Mouse (Mus musculus) liver, embryonic 16.5 days (tissue): ENCODE measurements at regions not wholly inside any gene's neighbourhood (a gene's known extent, or its start where the extent isn't known, plus 50 kb on each side); places are given as distances from the start of the nearest gene placed in this dataset.

Experiments
- ATAC-seq: fragments of 200-750 bp; cut with Nextera tagmentation; 2 replicates; pipeline ENCODE4 v1.8.0; 2017; ENCODE audit warnings: low read depth, mild to moderate bottlenecking, moderate number of reproducible peaks, moderate library complexity
- H3K27ac ChIP-seq: fragments of 300-500 bp; sonication (generic); 2 replicates; pipeline ENCODE4 v1.5.1; 2014; ENCODE audit warnings: mild to moderate bottlenecking, low read length
- H3K27me3 ChIP-seq: fragments of 300-500 bp; sonication (generic); 2 replicates; pipeline ENCODE4 v1.6.1; 2014; ENCODE audit warnings: low read depth, low read length, mixed read lengths; ENCODE audit not compliant: control insufficient read depth, insufficient read depth
- H3K36me3 ChIP-seq: fragments of 300-500 bp; sonication (generic); 2 replicates; pipeline ENCODE4 v1.6.1; 2014; ENCODE audit warnings: mild to moderate bottlenecking; ENCODE audit not compliant: control insufficient read depth, insufficient read depth
- H3K4me1 ChIP-seq: fragments of 300-500 bp; sonication (generic); 2 replicates; pipeline ENCODE4 v1.6.1; 2014; ENCODE audit warnings: low read depth, low read length, mixed read lengths; ENCODE audit not compliant: control insufficient read depth
- H3K4me2 ChIP-seq: fragments of 300-500 bp; sonication (generic); 2 replicates; pipeline ENCODE4 v1.6.1; 2014; ENCODE audit warnings: low read depth, low read length, mixed read lengths
- H3K4me3 ChIP-seq: fragments of 300-500 bp; sonication (generic); 2 replicates; pipeline ENCODE4 v1.5.1; 2014; ENCODE audit warnings: low read depth, mild to moderate bottlenecking, low read length
- H3K9ac ChIP-seq: fragments of 300-500 bp; sonication (generic); 2 replicates; pipeline ENCODE4 v1.6.1; 2014; ENCODE audit warnings: low read depth, low read length
- H3K9me3 ChIP-seq: fragments of 300-500 bp; sonication (generic); replicated peaks from 2 replicates; pipeline ENCODE4 v1.6.1; 2016; ENCODE audit warnings: low read length; ENCODE audit not compliant: control insufficient read depth
- WGBS: fragments of 180-500 bp; shearing (Covaris S2); extraction: QIAGEN DNeasy Blood & Tissue Kit; methylation state at CpG from one replicate; pipeline ENCODE4 v1.1.7; 2014; ENCODE audit not compliant: insufficient replicate concordance; 5-methylcytosine and 5-hydroxymethylcytosine counted together

DNA sequence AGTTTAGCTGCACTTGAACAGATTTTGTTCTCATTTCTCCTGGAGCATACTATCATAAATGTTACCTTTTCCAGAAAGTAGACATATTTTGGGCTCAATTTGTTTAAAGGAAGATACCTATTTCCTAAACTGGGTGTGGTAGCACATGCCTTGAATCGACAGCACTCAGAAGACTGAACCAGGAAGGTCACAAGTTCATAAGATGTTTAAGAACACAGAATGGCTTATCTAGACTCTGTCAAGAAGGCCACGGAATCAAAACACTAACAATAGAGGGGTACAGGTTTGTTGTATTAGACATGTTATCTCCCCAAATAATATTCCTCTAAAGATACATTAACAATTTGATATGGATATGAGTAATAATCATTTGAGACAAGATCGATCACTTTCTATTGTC lies 64.4 kb upstream of the Atp2b1 start:
- no peak overlapping the region for H3K4me2 ChIP-seq
- no peak for ATAC-seq
- H3K27ac ChIP-seq: no peak overlapping the region
- H3K9ac ChIP-seq: no peak overlapping the region
- H3K9me3 ChIP-seq: no peaks in the 10 kb centered on the region
- no peaks in the 10 kb centered on the region for H3K36me3 ChIP-seq
- no peaks in the 10 kb centered on the region for H3K4me1 ChIP-seq
- 54% methylated on average over 3 of the region's 3 CpGs for WGBS
- no peaks in the 10 kb centered on the region for H3K27me3 ChIP-seq
- H3K4me3 ChIP-seq: no peak overlapping the region

GRCm38 (mm10) chr10:98857395-98857794 lies 56.8 kb upstream of the Atp2b1 start:
- H3K9ac ChIP-seq: no peak overlapping the region
- no peak for ATAC-seq
- H3K36me3 ChIP-seq: no peaks in the 10 kb centered on the region
- H3K27me3 ChIP-seq: no peaks in the 10 kb centered on the region
- no peak overlapping the region for H3K4me3 ChIP-seq
- H3K27ac ChIP-seq: no peak overlapping the region
- H3K9me3 ChIP-seq: no peaks in the 10 kb centered on the region
- H3K4me1 ChIP-seq: no peaks in the 10 kb centered on the region
- WGBS: 26% methylated on average over 3 of the region's 3 CpGs
- no peak overlapping the region for H3K4me2 ChIP-seq

DNA sequence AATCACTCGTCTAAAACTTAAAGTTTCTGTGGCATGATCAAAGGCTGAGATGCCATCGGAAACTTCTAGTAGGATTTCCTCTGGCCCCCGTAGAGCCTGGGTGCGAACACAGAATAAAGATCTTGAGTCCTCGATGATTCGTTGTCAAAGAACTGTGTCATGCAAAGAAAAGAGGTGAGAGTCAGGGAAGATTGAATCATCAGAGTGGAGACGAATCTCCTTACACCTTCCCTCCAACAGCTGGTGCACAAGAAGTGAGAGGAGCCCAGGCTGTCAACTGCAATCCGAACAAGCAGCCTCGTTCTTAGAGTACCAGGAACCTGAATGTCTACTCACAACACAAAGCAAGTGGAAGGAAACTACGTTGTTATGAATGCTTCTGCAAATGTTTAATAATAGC lies 52.7 kb upstream of the Atp2b1 start:
- Histone ChIP-seq H3K4me3 (no peak overlapping the region), H3K36me3 (no peaks in the 10 kb centered on the region), H3K9me3 (no peaks in the 10 kb centered on the region), H3K4me1 (no peaks in the 10 kb centered on the region; the same call in 1 of the 2 replicates), H3K27ac (no peak overlapping the region), H3K4me2 (no peak overlapping the region), H3K27me3 (no peaks in the 10 kb centered on the region), H3K9ac (no peak overlapping the region)
- no peak for ATAC-seq
- 76% methylated on average over 10 of the region's 10 CpGs for WGBS

- peak; percentile 75 for ATAC-seq
- 32% methylated on average over 4 of the region's 4 CpGs for WGBS
- no peak overlapping the region for H3K4me2 ChIP-seq
- H3K27ac ChIP-seq: no peak overlapping the region
- no peaks in the 10 kb centered on the region for H3K36me3 ChIP-seq
- no peaks in the 10 kb centered on the region; the same call in 1 of the 2 replicates for H3K4me1 ChIP-seq
- H3K27me3 ChIP-seq: no peaks in the 10 kb centered on the region
- H3K9me3 ChIP-seq: no peaks in the 10 kb centered on the region
- no peak overlapping the region for H3K9ac ChIP-seq
- no peak overlapping the region for H3K4me3 ChIP-seq
These were observed 51.5 kb upstream of the Atp2b1 start for GRCm38 (mm10) chr10:98862712-98863111.

GRCm38 (mm10) chr10:98864384-98864783 lies 49.8 kb upstream of the Atp2b1 start:
- H3K4me2 ChIP-seq: no peak overlapping the region
- H3K9me3 ChIP-seq: no peaks in the 10 kb centered on the region
- no peaks in the 10 kb centered on the region for H3K36me3 ChIP-seq
- H3K27me3 ChIP-seq: no peaks in the 10 kb centered on the region
- no peak overlapping the region for H3K9ac ChIP-seq
- ATAC-seq: no peak
- 72% methylated on average over 5 of the region's 5 CpGs for WGBS
- no peak overlapping the region for H3K4me3 ChIP-seq
- H3K27ac ChIP-seq: no peak overlapping the region
- H3K4me1 ChIP-seq: no peaks in the 10 kb centered on the region; the same call in 1 of the 2 replicates
